Mouse (Mus musculus): ENCODE data around the gene Dusp3. TPM values are rescaled to one million over a fixed set of nuclear protein-coding genes. Genes with fewer than 3 reads are reported as not detected.
A peak's percentile ranks its signal among the peaks of the same experiment; 100 is the strongest.
"Not testable (repeated sequence)": the region's sequence is repeated elsewhere in the genome, so short reads cannot be mapped to it uniquely, and the experiment has no call there.

The Dusp3 gene
- total RNA-seq, 2 experiments from 2014 or later: 145 to 154 TPM

GRCm38 (mm10) chr11:102013201-102013600 is 26.4 kb upstream of the Dusp3 start:
- no peak for DNase-seq (ENCODE audit: extremely low spot score in 1 of 2, low spot score in 1 of 2)

GRCm38 (mm10) chr11:102011510-102011909 is 24.7 kb upstream of the Dusp3 start:
- DNase-seq (ENCODE audit: extremely low spot score in 1 of 2, low spot score in 1 of 2): no peak

GRCm38 (mm10) chr11:102010140-102010539 is 23.3 kb upstream of the Dusp3 start:
- DNase-seq (ENCODE audit: extremely low spot score in 1 of 2, low spot score in 1 of 2): no peak

- DNase-seq (ENCODE audit: extremely low spot score in 1 of 2, low spot score in 1 of 2): no peak
Measured at GRCm38 (mm10) chr11:102008954-102009637, 22.3 kb upstream of the Dusp3 start.

GRCm38 (mm10) chr11:102008372-102008771 is 21.6 kb upstream of the Dusp3 start:
- DNase-seq (ENCODE audit: extremely low spot score in 1 of 2, low spot score in 1 of 2): no peak

- DNase-seq (ENCODE audit: extremely low spot score in 1 of 2, low spot score in 1 of 2): no peak
Measured at GRCm38 (mm10) chr11:102006688-102007087, 19.9 kb upstream of the Dusp3 start.

GRCm38 (mm10) chr11:102006271-102006670 is 19.5 kb upstream of the Dusp3 start:
- no peak for DNase-seq (ENCODE audit: extremely low spot score in 1 of 2, low spot score in 1 of 2)

- DNase-seq (ENCODE audit: extremely low spot score in 1 of 2, low spot score in 1 of 2): no peak
Measured at GRCm38 (mm10) chr11:102004251-102004650, 17.4 kb upstream of the Dusp3 start.

GRCm38 (mm10) chr11:101999466-101999865 is 12.7 kb upstream of the Dusp3 start:
- DNase-seq (ENCODE audit: extremely low spot score in 1 of 2, low spot score in 1 of 2): no peak

- DNase-seq (ENCODE audit: extremely low spot score in 1 of 2, low spot score in 1 of 2): no peak
Measured at GRCm38 (mm10) chr11:101998258-101998657, 11.4 kb upstream of the Dusp3 start.

GRCm38 (mm10) chr11:101995938-101996337 is 9.1 kb upstream of the Dusp3 start:
- no peak for DNase-seq (ENCODE audit: extremely low spot score in 1 of 2, low spot score in 1 of 2)

GRCm38 (mm10) chr11:101994100-101994499 is 7.3 kb upstream of the Dusp3 start:
- DNase-seq (ENCODE audit: extremely low spot score in 1 of 2, low spot score in 1 of 2): no peak

- no peak for DNase-seq (ENCODE audit: extremely low spot score in 1 of 2, low spot score in 1 of 2)
Measured at GRCm38 (mm10) chr11:101992411-101992810, 5.6 kb upstream of the Dusp3 start.

- no peak for DNase-seq (ENCODE audit: extremely low spot score in 1 of 2, low spot score in 1 of 2)
Measured at GRCm38 (mm10) chr11:101991813-101992212, 5.0 kb upstream of the Dusp3 start.

- DNase-seq (ENCODE audit: extremely low spot score in 1 of 2, low spot score in 1 of 2): no peak
Measured at GRCm38 (mm10) chr11:101990244-101990643, 3.4 kb upstream of the Dusp3 start.

GRCm38 (mm10) chr11:101985990-101986389 is 823 bp downstream of the Dusp3 start:
- DNase-seq (ENCODE audit: extremely low spot score in 1 of 2, low spot score in 1 of 2): peak; percentile 76 to 90

GRCm38 (mm10) chr11:101985450-101985849 is 1.4 kb downstream of the Dusp3 start:
- not testable (repeated sequence) for DNase-seq (ENCODE audit: extremely low spot score in 1 of 2, low spot score in 1 of 2)

GRCm38 (mm10) chr11:101984054-101985025 is 2.5 kb downstream of the Dusp3 start, which contains the start of gene Cfap97d1:
Cfap97d1 (plus strand) TSS chr11:101984279.
- peak; percentile 85 to 86 for DNase-seq (ENCODE audit: extremely low spot score in 1 of 2, low spot score in 1 of 2)

- no peak for DNase-seq (ENCODE audit: extremely low spot score in 1 of 2, low spot score in 1 of 2)
Measured at GRCm38 (mm10) chr11:101983431-101983921, 3.3 kb downstream of the Dusp3 start.

- DNase-seq (ENCODE audit: extremely low spot score in 1 of 2, low spot score in 1 of 2): no peak
Measured at GRCm38 (mm10) chr11:101982981-101983411, 3.8 kb downstream of the Dusp3 start.

GRCm38 (mm10) chr11:101981850-101982249 is 5.0 kb downstream of the Dusp3 start:
- no peak for DNase-seq (ENCODE audit: extremely low spot score in 1 of 2, low spot score in 1 of 2)

All from layer of hippocampus, postnatal 25 days (tissue).